Mouse (Mus musculus): ENCODE results near the gene Wdr72. TPM values are rescaled to one million over a fixed set of nuclear protein-coding genes. Genes with fewer than 3 reads are reported as not detected.

The Wdr72 gene
- not detected in 2 replicates for polyA plus RNA-seq (2012; ENCODE audit: low replicate concordance)

DNA sequence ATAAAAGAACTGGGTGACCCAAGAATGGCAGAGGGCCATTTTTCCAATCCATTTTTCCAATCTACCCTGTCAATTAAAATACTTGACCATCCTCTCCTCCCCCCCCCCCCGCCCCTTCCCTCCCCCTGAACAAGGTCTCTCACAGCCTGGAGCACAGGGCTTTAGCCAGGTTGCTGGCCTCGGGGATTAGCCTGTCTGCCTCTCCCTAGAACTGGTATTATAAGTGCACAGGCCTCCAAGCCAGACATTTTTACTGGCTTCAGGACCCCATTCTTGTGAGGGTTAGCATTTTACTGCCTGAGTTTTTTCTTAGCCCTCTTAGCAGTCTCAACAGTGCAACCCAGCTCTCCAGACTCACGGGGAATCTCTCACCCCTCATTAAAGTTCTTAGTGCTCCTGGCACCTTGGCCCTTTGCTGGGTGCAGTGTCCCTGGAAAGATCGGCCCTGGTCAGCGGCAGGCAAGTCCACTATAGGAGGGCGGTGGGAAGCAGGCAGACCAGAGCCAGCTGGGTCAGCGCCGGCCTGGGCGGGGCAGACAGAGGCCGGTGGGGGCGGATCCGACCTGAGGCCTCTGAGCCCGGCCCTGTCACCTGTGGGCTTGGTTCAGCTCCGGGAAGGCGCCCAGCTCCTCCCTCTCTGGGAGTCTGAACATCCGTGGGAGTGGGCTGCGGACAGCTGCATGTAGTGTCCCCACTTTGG is at the start of gene Wdr72:
TSS of gene Wdr72 (plus strand) at position 596 of the 700 bp plus-strand sequence.

Other genes with a start within 250 kb of the Wdr72 start
- not detected in 2 replicates for gene Unc13c, start 141.4 kb upstream of the Wdr72 start, polyA plus RNA-seq (2012; ENCODE audit: low replicate concordance)